Mouse (Mus musculus): ENCODE measurements at regions not wholly inside any gene's neighbourhood (a gene's known extent, or its start where the extent isn't known, plus 50 kb on each side); places are given as distances from the start of the nearest gene placed in this dataset.

- TF ChIP-seq CTCF (conservative IDR thresholded peaks at IDR 0.05 in 1 of 2, IDR thresholded peaks at IDR 0.05 in 1 of 2; ENCODE audit: low read depth in 2 of 2, low read length in 2 of 2) = no peak
- no peak for TF ChIP-seq EP300 (IDR thresholded peaks at IDR 0.05; ENCODE audit: low read length)
- TF ChIP-seq UBTF (IDR thresholded peaks at IDR 0.05; ENCODE audit: low read depth, low read length) = no peak
- TF ChIP-seq MAFK (IDR thresholded peaks at IDR 0.05; ENCODE audit: insufficient replicate concordance, low read length) = no peak
- no peak for TF ChIP-seq NRF1 (IDR thresholded peaks at IDR 0.05; ENCODE audit: low read depth, low read length)
- no peak for TF ChIP-seq MXI1 (IDR thresholded peaks at IDR 0.05; ENCODE audit: low read depth, low read length)
- TF ChIP-seq POLR2A (IDR thresholded peaks at IDR 0.05; ENCODE audit: low read depth, low read length) = no peak
- TF ChIP-seq POLR2AphosphoS2 (IDR thresholded peaks at IDR 0.05; ENCODE audit: low read depth, low read length) = no peak
- TF ChIP-seq KAT2A (IDR thresholded peaks at IDR 0.05; ENCODE audit: insufficient replicate concordance, low read length) = no peak
- TF ChIP-seq TCF12 (IDR thresholded peaks at IDR 0.05; ENCODE audit: low read depth, low read length) = no peak
These were observed 185.3 kb upstream of the Fam92a start for GRCm38 (mm10) chr4:12356992-12357634.
